Mouse (Mus musculus): ENCODE results near the gene Gm10471.
"Not testable (repeated sequence)": the region's sequence is repeated elsewhere in the genome, so short reads cannot be mapped to it uniquely, and the experiment has no call there.

Gm10471 gene

GRCm38 (mm10) chr5:26089191-26089590, at the start of gene Gm10471:
Gene Gm10471, minus strand, starts transcription at chr5:26089291.
- not testable (repeated sequence) for DNase-seq

GRCm38 (mm10) chr5:26121321-26121720, 32.2 kb upstream of the Gm10471 start, which contains the start of gene Gm10220:
Gene Gm10220, minus strand, starts transcription at chr5:26121421.
- not testable (repeated sequence) for DNase-seq

- DNase-seq = not testable (repeated sequence)
Observed at GRCm38 (mm10) chr5:26105262-26105661, 16.2 kb upstream of the Gm10471 start, which contains the start of gene 5031410I06Rik. Gene 5031410I06Rik, minus strand, starts transcription at chr5:26105362.

- DNase-seq = peak; percentile 3
Observed at GRCm38 (mm10) chr5:26079023-26079422, 10.1 kb downstream of the Gm10471 start.

- DNase-seq = peak; percentile 4
Observed at GRCm38 (mm10) chr5:26070716-26071115, 18.4 kb downstream of the Gm10471 start.

- not testable (repeated sequence) for DNase-seq
Observed at GRCm38 (mm10) chr5:26058481-26058880, 30.6 kb downstream of the Gm10471 start, which contains the start of gene Gm7347. Gene Gm7347, minus strand, starts transcription at chr5:26058581.

- not testable (repeated sequence) for DNase-seq
Observed at GRCm38 (mm10) chr5:26039458-26039857, 49.6 kb downstream of the Gm10471 start, which contains the start of gene Speer4a. Gene Speer4a, minus strand, starts transcription at chr5:26039558.

All from thymus, postnatal 4 days (tissue).